Mouse (Mus musculus) MEL (cell line): ENCODE measurements around the gene Toe1. TPM values are rescaled to one million over a fixed set of nuclear protein-coding genes. Genes with fewer than 3 reads are reported as not detected.

Source experiments
- DNase-seq: peaks from one replicate; pipeline ENCODE4 v3.0.0; 2011; ENCODE audit warnings: low read depth, low spot score
- H3K27ac ChIP-seq: 2 replicates; pipeline ENCODE4 v1.5.1; 2012; ENCODE audit warnings: low read depth, mild to moderate bottlenecking, control low read depth, low read length, moderate library complexity; ENCODE audit not compliant: control insufficient read depth
- H3K27me3 ChIP-seq, 2 experiments: fragments of 150-350 bp in 1 of 2; sonication (generic) in 1 of 2; 2 replicates each; pipeline ENCODE4 v1.6.1; 2012; ENCODE audit warnings: low read length in 2 of 2, mild to moderate bottlenecking in 2 of 2, improper control_type of control experiment in 1 of 2, moderate library complexity in 1 of 2; ENCODE audit not compliant: insufficient read depth in 2 of 2, control insufficient read depth in 1 of 2
- H3K36me3 ChIP-seq, 2 experiments: 2 replicates each; pipeline ENCODE4 v1.6.1; 2012 to 2014; ENCODE audit warnings: low read length in 2 of 2, improper control_type of control experiment in 1 of 2, inconsistent platforms in 1 of 2, mild to moderate bottlenecking in 1 of 2; ENCODE audit not compliant: insufficient read depth in 2 of 2, control insufficient read depth in 1 of 2
- H3K4me1 ChIP-seq, 2 experiments: fragments of 150-350 bp in 1 of 2; sonication (generic) in 1 of 2; 2 replicates each; pipeline ENCODE4 v1.6.1; 2012; ENCODE audit warnings: low read length in 2 of 2, improper control_type of control experiment in 1 of 2, mild to moderate bottlenecking in 1 of 2; ENCODE audit not compliant: insufficient read depth in 2 of 2, control insufficient read depth in 1 of 2
- H3K4me3 ChIP-seq, 2 experiments: fragments of 150-350 bp in 1 of 2; sonication (generic) in 1 of 2; 2 replicates each; pipeline ENCODE4 v1.5.1; 2012; ENCODE audit warnings: low read depth in 2 of 2, low read length in 2 of 2, mild to moderate bottlenecking in 2 of 2, moderate library complexity in 2 of 2, control low read depth in 1 of 2, improper control_type of control experiment in 1 of 2; ENCODE audit not compliant: control insufficient read depth in 1 of 2, insufficient read depth in 1 of 2
- H3K79me2 ChIP-seq: 2 replicates; pipeline ENCODE4 v1.6.1; 2012; ENCODE audit warnings: mild to moderate bottlenecking, low read length, moderate library complexity; ENCODE audit not compliant: control insufficient read depth, poor library complexity, insufficient read depth
- H3K9ac ChIP-seq: 2 replicates; pipeline ENCODE4 v1.6.1; 2012; ENCODE audit warnings: low read depth, mild to moderate bottlenecking, control low read depth, low read length, moderate library complexity; ENCODE audit not compliant: control insufficient read depth, poor library complexity, severe bottlenecking
- H3K9me3 ChIP-seq: fragments of 150-350 bp; sonication (generic); replicated peaks from 2 replicates; pipeline ENCODE4 v1.6.1; 2012; ENCODE audit warnings: mild to moderate bottlenecking, low read length, improper control_type of control experiment, moderate library complexity; ENCODE audit not compliant: insufficient read depth
- CTCF ChIP-seq, 3 experiments: IDR thresholded peaks in 2 of 3; conservative IDR thresholded peaks in 1 of 3; 2 replicates each; pipeline ENCODE4 v1.5.1; 2011 to 2012; ENCODE audit warnings: low read length in 3 of 3, low read depth in 2 of 3, mild to moderate bottlenecking in 2 of 3, improper control_type of control experiment in 1 of 3, inconsistent platforms in 1 of 3, mixed read lengths in 1 of 3, moderate library complexity in 1 of 3; ENCODE audit not compliant: control insufficient read depth in 1 of 3, insufficient read depth in 1 of 3, poor library complexity in 1 of 3, severe bottlenecking in 1 of 3
- E2F4 ChIP-seq: IDR thresholded peaks from 2 replicates; pipeline ENCODE4 v1.6.1; 2011; ENCODE audit warnings: low read depth, low read length, improper control_type of control experiment, borderline replicate concordance
- EP300 ChIP-seq, 2 experiments: IDR thresholded peaks; 2 replicates each; pipeline ENCODE4 v1.6.1; 2011; ENCODE audit warnings: improper control_type of control experiment in 2 of 2, low read length in 2 of 2, low read depth in 1 of 2, mild to moderate bottlenecking in 1 of 2
- MAX ChIP-seq: IDR thresholded peaks from 2 replicates; pipeline ENCODE4 v1.6.1; 2011; ENCODE audit warnings: low read length, improper control_type of control experiment
- MXI1 ChIP-seq: IDR thresholded peaks from 2 replicates; pipeline ENCODE4 v1.6.1; 2011; ENCODE audit warnings: mild to moderate bottlenecking, low read depth, low read length, improper control_type of control experiment
- POLR2A ChIP-seq, 2 experiments: IDR thresholded peaks; 2 replicates each; pipeline ENCODE4 v1.6.1; 2011 to 2012; ENCODE audit warnings: low read length in 2 of 2, mild to moderate bottlenecking in 2 of 2, control low read depth in 1 of 2, improper control_type of control experiment in 1 of 2, low read depth in 1 of 2, moderate library complexity in 1 of 2; ENCODE audit not compliant: control insufficient read depth in 1 of 2, insufficient read depth in 1 of 2, poor library complexity in 1 of 2
- POLR2AphosphoS5 ChIP-seq: IDR thresholded peaks from 2 replicates; pipeline ENCODE4 v1.6.1; 2012; ENCODE audit warnings: low read depth, borderline replicate concordance, mild to moderate bottlenecking, inconsistent platforms, low read length, moderate library complexity, mixed read lengths
- SIN3A ChIP-seq: IDR thresholded peaks from 2 replicates; pipeline ENCODE4 v1.6.1; 2012; ENCODE audit warnings: low read length, improper control_type of control experiment, inconsistent platforms
- UBTF ChIP-seq: IDR thresholded peaks from 2 replicates; pipeline ENCODE4 v1.6.1; 2012; ENCODE audit warnings: low read depth, mild to moderate bottlenecking, inconsistent platforms, low read length, improper control_type of control experiment, moderate library complexity, borderline replicate concordance; ENCODE audit not compliant: insufficient read depth
- USF1 ChIP-seq: IDR thresholded peaks from 2 replicates; pipeline ENCODE4 v1.6.1; 2014; ENCODE audit warnings: low read depth, mild to moderate bottlenecking, inconsistent platforms, low read length, improper control_type of control experiment, moderate library complexity
- USF2 ChIP-seq, 2 experiments: IDR thresholded peaks; 2 replicates each; pipeline ENCODE4 v1.6.1; 2011 to 2012; ENCODE audit warnings: improper control_type of control experiment in 2 of 2, low read length in 2 of 2, borderline replicate concordance in 1 of 2, inconsistent platforms in 1 of 2, low read depth in 1 of 2, mild to moderate bottlenecking in 1 of 2; ENCODE audit not compliant: insufficient read depth in 1 of 2
- ZNF384 ChIP-seq: IDR thresholded peaks from 2 replicates; pipeline ENCODE4 v1.6.1; 2012; ENCODE audit warnings: low read depth, mild to moderate bottlenecking, inconsistent platforms, low read length, improper control_type of control experiment
- polyA plus RNA-seq, 2 experiments: library from polyadenylated mRNA; stranded (reverse) in 1 of 2; unstranded in 1 of 2; fragments of >175 nt in 1 of 2; fragments of >200 nt in 1 of 2; gene quantifications; 2 replicates each; pipeline versions ENCODE4 v1.2.1 to v1.2.4; 2012; ENCODE audit warnings: low replicate concordance in 2 of 2, low read depth in 1 of 2; ENCODE audit not compliant: insufficient read length in 2 of 2, insufficient read depth in 1 of 2, missing spikeins in 1 of 2
- total RNA-seq: library from RNA; depleted of rRNA; stranded (reverse); fragments of 300-350 nt; gene quantifications from 2 replicates; pipeline ENCODE4 v1.2.3, GENCODE M21; 2012

Toe1 gene
- total and polyA plus RNA-seq, 3 experiments, result 38.3 to 49.3 TPM; not detected in 1

DNA sequence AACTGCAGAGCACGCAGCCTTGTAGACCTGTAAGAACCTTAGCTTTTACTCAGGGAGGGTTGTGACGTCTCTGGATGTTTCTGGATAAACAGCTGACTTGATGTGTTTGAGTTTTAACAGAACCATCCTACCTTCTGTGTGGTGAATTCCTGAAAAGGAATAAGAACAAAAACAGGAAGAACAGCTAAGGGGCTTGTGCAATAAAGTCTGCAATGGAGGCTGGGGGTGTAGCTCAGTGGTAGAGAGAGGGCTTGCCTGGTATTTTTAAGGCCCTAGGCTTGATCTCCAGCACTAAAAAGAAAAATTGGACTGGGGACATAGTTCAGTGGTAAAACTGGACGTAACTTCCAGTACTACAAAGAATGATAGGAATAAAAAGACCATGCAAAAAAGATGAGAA, 30.4 kb downstream of the Toe1 start:
- Histone ChIP-seq H3K9ac (no peak overlapping the region), H3K9me3 (no peaks in the 10 kb centered on the region), H3K36me3 (no peaks in the 10 kb centered on the region), H3K79me2 (no peaks in the 10 kb centered on the region), H3K4me1 (no peaks in the 10 kb centered on the region), H3K27ac (no peak overlapping the region), H3K27me3 (no peaks in the 10 kb centered on the region; a peak in 1 of 4 replicates), H3K4me3 (no peak overlapping the region)
- TF ChIP-seq SIN3A (no peak), E2F4 (no peak), CTCF (IDR thresholded peaks at IDR 0.05 in 2 of 3, conservative IDR thresholded peaks at IDR 0.05 in 1 of 3; ENCODE audit: control insufficient read depth in 1 of 3, insufficient read depth in 1 of 3, low read depth in 2 of 3, low read length in 3 of 3, poor library complexity in 1 of 3, severe bottlenecking in 1 of 3) (no peak), USF2 (IDR thresholded peaks at IDR 0.05; ENCODE audit: borderline replicate concordance in 1 of 2, insufficient read depth in 1 of 2, low read depth in 1 of 2, low read length in 2 of 2) (no peak), MAX (no peak), ZNF384 (no peak)
- no peak for DNase-seq

DNA sequence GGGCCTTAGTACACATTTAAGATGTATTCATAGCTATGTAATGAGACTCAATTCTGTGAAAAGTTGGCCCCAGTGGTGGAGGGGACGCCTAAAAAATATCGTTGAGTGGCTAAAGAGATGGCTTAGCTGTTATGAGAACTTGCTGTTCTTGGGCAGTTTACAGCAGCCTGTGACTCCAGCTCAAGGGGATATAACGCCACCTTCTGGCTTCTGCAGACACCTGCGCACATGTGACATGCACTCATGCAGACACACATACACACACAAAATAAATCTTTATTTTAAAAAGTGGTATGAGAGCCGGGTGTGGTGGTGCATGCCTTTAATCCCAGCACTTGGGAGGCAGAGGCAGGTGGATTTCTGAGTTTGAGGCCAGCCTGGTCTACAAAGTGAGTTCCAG, 31.0 kb downstream of the Toe1 start:
- no peak overlapping the region for H3K4me3 ChIP-seq
- no peaks in the 10 kb centered on the region for H3K4me1 ChIP-seq
- no peak overlapping the region for H3K27ac ChIP-seq
- no peaks in the 10 kb centered on the region for H3K79me2 ChIP-seq
- H3K9ac ChIP-seq, result no peak overlapping the region
- DNase-seq, result no peak
- TF ChIP-seq EP300 (IDR thresholded peaks at IDR 0.05; ENCODE audit: low read depth in 1 of 2, low read length in 2 of 2) (no peak), USF1 (no peak), UBTF (no peak), POLR2AphosphoS5 (no peak), CTCF (IDR thresholded peaks at IDR 0.05 in 2 of 3, conservative IDR thresholded peaks at IDR 0.05 in 1 of 3; ENCODE audit: control insufficient read depth in 1 of 3, insufficient read depth in 1 of 3, low read depth in 2 of 3, low read length in 3 of 3, poor library complexity in 1 of 3, severe bottlenecking in 1 of 3) (peak in 1 of 3 experiments; percentile 11; a peak in 1 of 6 replicates), MAX (no peak)
- H3K9me3 ChIP-seq, result no peaks in the 10 kb centered on the region
- H3K27me3 ChIP-seq, result no peaks in the 10 kb centered on the region
- H3K36me3 ChIP-seq, result no peaks in the 10 kb centered on the region

DNA sequence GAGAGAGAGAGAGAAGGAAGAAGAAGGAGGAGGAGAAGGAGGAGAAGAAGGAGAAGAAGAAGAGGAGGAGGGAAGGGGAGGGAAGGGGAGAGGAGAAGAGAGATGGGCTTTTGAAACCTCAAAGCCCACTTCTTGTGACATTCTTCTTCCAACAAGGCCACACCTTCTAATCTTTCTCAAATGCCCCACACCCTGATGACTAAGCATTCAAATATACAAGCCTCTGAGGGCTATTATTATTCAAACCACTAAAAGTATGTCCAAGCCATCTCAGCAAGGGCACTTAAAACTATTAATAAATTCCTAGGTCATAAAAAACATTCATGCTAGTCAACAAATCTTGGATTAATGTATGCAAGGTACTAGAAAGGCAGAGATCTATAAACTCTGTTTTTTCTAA, 38.4 kb downstream of the Toe1 start:
- Histone ChIP-seq H3K4me1 (no peaks in the 10 kb centered on the region), H3K4me3 (no peak overlapping the region), H3K27me3 (no peaks in the 10 kb centered on the region), H3K27ac (no peak overlapping the region), H3K9me3 (no peaks in the 10 kb centered on the region), H3K79me2 (no peaks in the 10 kb centered on the region), H3K9ac (no peak overlapping the region), H3K36me3 (no peaks in the 10 kb centered on the region; a peak in 1 of 4 replicates)
- TF ChIP-seq POLR2A (IDR thresholded peaks at IDR 0.05; ENCODE audit: control insufficient read depth in 1 of 2, insufficient read depth in 1 of 2, low read depth in 1 of 2, low read length in 2 of 2, poor library complexity in 1 of 2) (no peak), SIN3A (no peak), MXI1 (no peak)
- DNase-seq, result peak; percentile 16
